Comparison of ENCODE assay signal across 10 mouse cellular contexts in genomic region chr9:61135263-61135882, GRCm38 (mm10).
A peak's percentile ranks its signal among the peaks of the same experiment; 100 is the strongest.
DNase-seq lines count a peak whose midpoint lies in the region; ATAC-seq and TF ChIP-seq lines count a peak whose summit lies in the region.
"Had no signal": no experiment of that assay in that cellular context is flagged by ENCODE, and none has a peak within 500 bp of the region (broad histone marks: within the 10 kb centered on the region; RNA-seq: fewer than 3 reads in every experiment).

No protein-coding gene starts in this region.

- H3K4me1 ChIP-seq in forebrain, embryonic 16.5 days (replicated peaks; ENCODE audit: control insufficient read depth, insufficient read depth, low read length), result no peaks in the 10 kb centered on the region
- H3K4me1 ChIP-seq in midbrain, embryonic 11.5 days (ENCODE audit: control insufficient read depth, insufficient read depth, low read length), result peaks cover 9% of the 10 kb centered on the region
- H3K4me1 ChIP-seq: liver, embryonic 15.5 days had no signal

- H3K27me3 ChIP-seq in forebrain, embryonic 16.5 days (replicated peaks; ENCODE audit: control insufficient read depth, insufficient read depth, low read length), result no peaks in the 10 kb centered on the region
- no peaks in the 10 kb centered on the region for H3K27me3 ChIP-seq in midbrain, embryonic 11.5 days (ENCODE audit: control insufficient read depth, insufficient read depth, low read length)
- H3K27me3 ChIP-seq: liver, embryonic 15.5 days had no signal

- H3K9ac ChIP-seq in forebrain, embryonic 16.5 days (replicated peaks; ENCODE audit: low read depth, low read length), result no peak overlapping the region
- H3K9ac ChIP-seq in midbrain, embryonic 11.5 days (ENCODE audit: low read length), result no peak overlapping the region
- H3K9ac ChIP-seq: liver, embryonic 15.5 days had no signal

- no peak for TF ChIP-seq POLR2A in brain, embryonic 14.5 days (IDR thresholded peaks at IDR 0.05; ENCODE audit: borderline replicate concordance, extremely low read depth, insufficient read depth, insufficient read length, poor library complexity, severe bottlenecking)

- H3K4me2 ChIP-seq in forebrain, embryonic 16.5 days (ENCODE audit: low read length), result no peak overlapping the region
- no peak overlapping the region for H3K4me2 ChIP-seq in midbrain, embryonic 11.5 days
- H3K4me2 ChIP-seq: liver, embryonic 15.5 days had no signal

- ATAC-seq in forebrain, embryonic 16.5 days, result 0 out of 2 replicates have a peak, but pooled peaks have one; percentile 49
- peak; percentile 63; the same call in 1 of the 2 replicates for ATAC-seq in midbrain, embryonic 11.5 days (ENCODE audit: low FRiP score)

- H3K36me3 ChIP-seq in forebrain, embryonic 16.5 days (ENCODE audit: control insufficient read depth, insufficient read depth), result no peaks in the 10 kb centered on the region
- H3K36me3 ChIP-seq in midbrain, embryonic 11.5 days (ENCODE audit: control insufficient read depth, insufficient read depth, low read length), result no peaks in the 10 kb centered on the region
- H3K36me3 ChIP-seq: heart, embryonic 10.5 days; liver, embryonic 15.5 days had no signal

- peak; percentile 21 for DNase-seq in ES-CJ7 (ENCODE audit: low read depth, low spot score)
- peak; percentile 71 for DNase-seq in brain, embryonic 14.5 days (ENCODE audit: low read depth)
- DNase-seq in midbrain, embryonic 11.5 days (ENCODE audit: low spot score, missing footprints), result no peak
- DNase-seq in yolk sac, embryonic 10.5 days (ENCODE audit: low spot score), result no peak
- no peak for DNase-seq in spleen, adult 12 weeks (ENCODE audit: low spot score)
- DNase-seq in kidney, postnatal 36 days, result no peak

- H3K9me3 ChIP-seq in forebrain, embryonic 16.5 days (ENCODE audit: control insufficient read depth, low read length), result no peaks in the 10 kb centered on the region
- no peaks in the 10 kb centered on the region for H3K9me3 ChIP-seq in midbrain, embryonic 11.5 days (ENCODE audit: control insufficient read depth, low read length)
- H3K9me3 ChIP-seq: heart, embryonic 10.5 days; liver, embryonic 15.5 days had no signal

- H3K4me3 ChIP-seq in forebrain, embryonic 16.5 days (replicated peaks; ENCODE audit: low read length), result no peak overlapping the region
- H3K4me3 ChIP-seq in midbrain, embryonic 11.5 days (ENCODE audit: low read depth, low read length), result no peak overlapping the region
- H3K4me3 ChIP-seq: heart, embryonic 10.5 days; liver, embryonic 15.5 days had no signal

- no peak overlapping the region for H3K27ac ChIP-seq in forebrain, embryonic 16.5 days (ENCODE audit: low read length)
- H3K27ac ChIP-seq in midbrain, embryonic 11.5 days (ENCODE audit: low read depth, low read length), result no peak overlapping the region
- H3K27ac ChIP-seq: heart, embryonic 10.5 days; kidney, postnatal 0 days; liver, embryonic 15.5 days had no signal

- no peak for TF ChIP-seq CTCF in brain, embryonic 14.5 days (IDR thresholded peaks at IDR 0.05; ENCODE audit: borderline replicate concordance, extremely low read depth, insufficient read depth, insufficient read length)

- 42% methylated on average over 10 of the region's 10 CpGs for WGBS in forebrain, embryonic 16.5 days
- WGBS in midbrain, embryonic 11.5 days, result 51% methylated on average over 10 of the region's 10 CpGs

Comparison
In these comparisons a context has a peak if more than half of its experiments do, and no peak if none do; other contexts are left out.
1. DNase-seq: peak in ES-CJ7 (single experiment) and brain, embryonic 14.5 days (single experiment); none in midbrain, embryonic 11.5 days (single experiment), yolk sac, embryonic 10.5 days (single experiment), spleen, adult 12 weeks (single experiment) and kidney, postnatal 36 days (0 of 2).